Mouse (Mus musculus): ENCODE data around the gene Cops7b. TPM values are rescaled to one million over a fixed set of nuclear protein-coding genes. Genes with fewer than 3 reads are reported as not detected.

Cops7b gene
- polyA plus RNA-seq, 1 experiment from 2014 or later = 27.2 TPM

- Histone ChIP-seq H3K27ac (ENCODE audit: low read depth, low read length) (no peak overlapping the region), H3K4me3 (ENCODE audit: low read depth, low read length) (no peak overlapping the region), H3K27me3 (ENCODE audit: control insufficient read depth, insufficient read depth, low read length) (no peaks in the 10 kb centered on the region), H3K4me1 (ENCODE audit: control insufficient read depth, insufficient read depth, low read length) (peaks cover 10% of the 10 kb centered on the region; the same call in 1 of the 2 replicates), H3K9ac (ENCODE audit: low read depth, low read length) (no peak overlapping the region), H3K9me3 (replicated peaks; ENCODE audit: control insufficient read depth, low read length) (no peaks in the 10 kb centered on the region), H3K4me2 (no peak overlapping the region), H3K36me3 (ENCODE audit: control insufficient read depth, insufficient read depth, low read length) (no peaks in the 10 kb centered on the region)
- 78% methylated on average over 3 of the region's 3 CpGs for WGBS (ENCODE audit: insufficient replicate concordance)
- ATAC-seq (replicated peaks; ENCODE audit: insufficient number of reproducible peaks, low FRiP score, low TSS enrichment) = no peak
These were observed 27.0 kb upstream of the Cops7b start for GRCm38 (mm10) chr1:86555665-86556064.

DNA sequence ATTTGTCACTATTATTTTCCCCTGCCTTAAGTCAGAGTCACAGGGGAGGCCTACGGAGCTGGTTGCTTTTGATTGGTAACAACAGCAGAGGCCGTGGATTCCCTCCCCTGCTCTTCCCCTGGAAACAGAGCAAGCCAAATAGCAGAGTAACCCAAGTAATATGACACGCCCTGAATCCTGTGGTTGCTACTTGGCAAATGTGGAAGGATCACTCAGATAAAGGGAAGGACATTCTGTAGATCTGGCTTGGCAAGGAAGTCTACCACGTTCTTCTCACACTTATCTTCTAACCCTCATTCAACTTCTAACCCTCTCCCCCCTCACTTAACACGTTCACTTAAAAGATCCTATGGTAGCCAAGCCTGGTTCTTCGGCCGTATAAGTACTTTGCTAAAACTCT lies 24.8 kb upstream of the Cops7b start:
- Histone ChIP-seq H3K9me3 (replicated peaks; ENCODE audit: control insufficient read depth, low read length) (no peaks in the 10 kb centered on the region), H3K4me2 (no peak overlapping the region), H3K27me3 (ENCODE audit: control insufficient read depth, insufficient read depth, low read length) (no peaks in the 10 kb centered on the region), H3K4me1 (ENCODE audit: control insufficient read depth, insufficient read depth, low read length) (0 out of 2 replicates have a peak, but pooled peaks cover 3% of the 10 kb centered on the region), H3K27ac (ENCODE audit: low read depth, low read length) (no peak overlapping the region), H3K36me3 (ENCODE audit: control insufficient read depth, insufficient read depth, low read length) (no peaks in the 10 kb centered on the region), H3K4me3 (ENCODE audit: low read depth, low read length) (no peak overlapping the region), H3K9ac (ENCODE audit: low read depth, low read length) (no peak overlapping the region)
- no peak for ATAC-seq (replicated peaks; ENCODE audit: insufficient number of reproducible peaks, low FRiP score, low TSS enrichment)
- WGBS (ENCODE audit: insufficient replicate concordance) = 53% methylated on average over 7 of the region's 7 CpGs

DNA sequence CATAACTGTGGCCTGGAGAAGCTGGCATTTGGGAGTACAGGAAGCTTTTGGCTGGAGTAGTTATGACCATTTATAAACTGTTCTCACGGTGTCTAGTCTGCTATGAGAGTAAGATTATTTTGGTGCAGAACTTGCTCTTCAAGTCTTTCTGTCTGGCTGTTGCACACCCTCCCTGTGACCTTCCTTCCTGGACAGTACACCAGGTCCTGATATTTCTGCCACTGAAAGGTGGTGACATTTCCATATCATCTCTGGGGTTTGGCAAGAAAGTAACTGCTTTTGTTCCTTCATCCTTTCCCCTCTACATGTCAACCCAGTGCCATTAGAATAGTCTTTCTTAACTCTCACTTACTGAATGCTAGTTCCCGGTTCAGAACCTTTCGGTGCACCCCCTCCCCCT lies 23.5 kb upstream of the Cops7b start:
- H3K9ac ChIP-seq (ENCODE audit: low read depth, low read length) = no peak overlapping the region
- no peak for ATAC-seq (replicated peaks; ENCODE audit: insufficient number of reproducible peaks, low FRiP score, low TSS enrichment)
- 0 out of 2 replicates have a peak, but pooled peaks cover 3% of the 10 kb centered on the region for H3K4me1 ChIP-seq (ENCODE audit: control insufficient read depth, insufficient read depth, low read length)
- no peaks in the 10 kb centered on the region for H3K27me3 ChIP-seq (ENCODE audit: control insufficient read depth, insufficient read depth, low read length)
- H3K36me3 ChIP-seq (ENCODE audit: control insufficient read depth, insufficient read depth, low read length) = no peaks in the 10 kb centered on the region
- H3K27ac ChIP-seq (ENCODE audit: low read depth, low read length) = no peak overlapping the region
- no peak overlapping the region for H3K4me3 ChIP-seq (ENCODE audit: low read depth, low read length)
- no peak overlapping the region for H3K4me2 ChIP-seq
- H3K9me3 ChIP-seq (replicated peaks; ENCODE audit: control insufficient read depth, low read length) = no peaks in the 10 kb centered on the region
- WGBS (ENCODE audit: insufficient replicate concordance) = 76% methylated on average over 3 of the region's 3 CpGs

- H3K27ac ChIP-seq (ENCODE audit: low read depth, low read length) = no peak overlapping the region
- WGBS (ENCODE audit: insufficient replicate concordance) = 76% methylated on average over 2 of the region's 2 CpGs
- 0 out of 2 replicates have a peak, but pooled peaks cover 3% of the 10 kb centered on the region for H3K4me1 ChIP-seq (ENCODE audit: control insufficient read depth, insufficient read depth, low read length)
- no peak overlapping the region for H3K4me2 ChIP-seq
- ATAC-seq (replicated peaks; ENCODE audit: insufficient number of reproducible peaks, low FRiP score, low TSS enrichment) = no peak
- H3K36me3 ChIP-seq (ENCODE audit: control insufficient read depth, insufficient read depth, low read length) = no peaks in the 10 kb centered on the region
- no peaks in the 10 kb centered on the region for H3K27me3 ChIP-seq (ENCODE audit: control insufficient read depth, insufficient read depth, low read length)
- H3K9ac ChIP-seq (ENCODE audit: low read depth, low read length) = no peak overlapping the region
- H3K9me3 ChIP-seq (replicated peaks; ENCODE audit: control insufficient read depth, low read length) = no peaks in the 10 kb centered on the region
- no peak overlapping the region for H3K4me3 ChIP-seq (ENCODE audit: low read depth, low read length)
These were observed 20.0 kb upstream of the Cops7b start for GRCm38 (mm10) chr1:86562663-86563062.

- Histone ChIP-seq H3K27me3 (ENCODE audit: control insufficient read depth, insufficient read depth, low read length) (no peaks in the 10 kb centered on the region), H3K36me3 (ENCODE audit: control insufficient read depth, insufficient read depth, low read length) (no peaks in the 10 kb centered on the region), H3K4me3 (ENCODE audit: low read depth, low read length) (no peak overlapping the region), H3K27ac (ENCODE audit: low read depth, low read length) (no peak overlapping the region), H3K9ac (ENCODE audit: low read depth, low read length) (no peak overlapping the region), H3K4me1 (ENCODE audit: control insufficient read depth, insufficient read depth, low read length) (peaks cover 4% of the 10 kb centered on the region; the same call in 1 of the 2 replicates), H3K9me3 (replicated peaks; ENCODE audit: control insufficient read depth, low read length) (no peaks in the 10 kb centered on the region), H3K4me2 (no peak overlapping the region)
- WGBS (ENCODE audit: insufficient replicate concordance) = 76% methylated on average over 2 of the region's 2 CpGs
- ATAC-seq (replicated peaks; ENCODE audit: insufficient number of reproducible peaks, low FRiP score, low TSS enrichment) = no peak
These were observed 14.3 kb upstream of the Cops7b start for GRCm38 (mm10) chr1:86568409-86568808.

DNA sequence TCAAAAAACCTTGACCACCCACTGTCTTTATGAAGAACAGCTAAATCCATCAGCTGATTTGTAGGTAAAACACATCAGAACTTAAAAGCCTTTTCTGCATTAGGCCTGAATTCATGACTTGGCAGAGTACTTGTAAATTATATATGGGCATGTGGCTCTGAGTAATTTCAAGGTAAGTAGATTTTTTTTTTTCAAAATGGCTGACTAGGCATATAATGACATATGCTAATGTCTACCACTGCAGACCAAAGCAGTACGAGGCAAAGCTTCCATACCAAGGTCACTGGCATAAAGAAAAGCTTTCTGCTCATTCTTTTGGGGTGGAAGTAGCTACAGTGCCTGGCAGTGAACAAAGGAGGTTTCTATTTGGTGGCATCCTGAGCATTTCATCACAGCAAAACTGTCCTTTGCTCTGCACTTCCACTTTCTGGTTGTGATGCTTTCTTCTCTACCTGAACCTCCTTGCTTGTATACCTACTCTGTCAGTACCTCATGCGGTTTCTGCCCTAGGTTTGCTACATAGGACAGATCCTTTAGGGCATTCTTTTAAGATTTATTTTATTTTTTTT lies 13.3 kb upstream of the Cops7b start:
- no peaks in the 10 kb centered on the region for H3K9me3 ChIP-seq (replicated peaks; ENCODE audit: control insufficient read depth, low read length)
- 88% methylated on average over 2 of the region's 2 CpGs for WGBS (ENCODE audit: insufficient replicate concordance)
- no peaks in the 10 kb centered on the region for H3K36me3 ChIP-seq (ENCODE audit: control insufficient read depth, insufficient read depth, low read length)
- H3K27me3 ChIP-seq (ENCODE audit: control insufficient read depth, insufficient read depth, low read length) = no peaks in the 10 kb centered on the region
- H3K9ac ChIP-seq (ENCODE audit: low read depth, low read length) = no peak overlapping the region
- no peak for ATAC-seq (replicated peaks; ENCODE audit: insufficient number of reproducible peaks, low FRiP score, low TSS enrichment)
- H3K4me3 ChIP-seq (ENCODE audit: low read depth, low read length) = no peak overlapping the region
- H3K4me1 ChIP-seq (ENCODE audit: control insufficient read depth, insufficient read depth, low read length) = peaks cover 4% of the 10 kb centered on the region; the same call in 1 of the 2 replicates
- H3K4me2 ChIP-seq = no peak overlapping the region
- no peak overlapping the region for H3K27ac ChIP-seq (ENCODE audit: low read depth, low read length)

DNA sequence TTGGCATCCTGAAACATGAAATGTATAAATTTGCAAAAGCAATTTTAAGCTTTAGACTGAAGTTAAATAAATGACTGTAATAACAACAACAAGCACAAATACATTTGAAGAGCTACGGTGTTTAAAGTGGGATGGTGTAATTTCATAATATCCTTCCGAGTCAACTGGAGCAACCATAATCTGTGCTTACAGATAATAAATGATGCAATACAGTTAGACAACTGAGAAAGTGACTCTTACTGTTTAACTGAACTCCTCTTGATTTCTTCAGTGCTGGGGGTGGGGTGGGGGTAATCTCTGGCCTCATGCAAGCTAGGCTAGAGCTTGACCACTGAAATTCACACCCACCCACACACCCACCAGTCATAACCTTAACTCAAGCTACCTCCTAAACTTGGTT lies 11.3 kb upstream of the Cops7b start:
- Histone ChIP-seq H3K27me3 (ENCODE audit: control insufficient read depth, insufficient read depth, low read length) (no peaks in the 10 kb centered on the region), H3K4me3 (ENCODE audit: low read depth, low read length) (no peak overlapping the region), H3K4me2 (no peak overlapping the region), H3K4me1 (ENCODE audit: control insufficient read depth, insufficient read depth, low read length) (peaks cover 4% of the 10 kb centered on the region; the same call in 1 of the 2 replicates), H3K36me3 (ENCODE audit: control insufficient read depth, insufficient read depth, low read length) (no peaks in the 10 kb centered on the region), H3K27ac (ENCODE audit: low read depth, low read length) (no peak overlapping the region), H3K9me3 (replicated peaks; ENCODE audit: control insufficient read depth, low read length) (no peaks in the 10 kb centered on the region), H3K9ac (ENCODE audit: low read depth, low read length) (no peak overlapping the region)
- ATAC-seq (replicated peaks; ENCODE audit: insufficient number of reproducible peaks, low FRiP score, low TSS enrichment) = no peak
- WGBS (ENCODE audit: insufficient replicate concordance) = 89% methylated on average over 2 of the region's 2 CpGs

DNA sequence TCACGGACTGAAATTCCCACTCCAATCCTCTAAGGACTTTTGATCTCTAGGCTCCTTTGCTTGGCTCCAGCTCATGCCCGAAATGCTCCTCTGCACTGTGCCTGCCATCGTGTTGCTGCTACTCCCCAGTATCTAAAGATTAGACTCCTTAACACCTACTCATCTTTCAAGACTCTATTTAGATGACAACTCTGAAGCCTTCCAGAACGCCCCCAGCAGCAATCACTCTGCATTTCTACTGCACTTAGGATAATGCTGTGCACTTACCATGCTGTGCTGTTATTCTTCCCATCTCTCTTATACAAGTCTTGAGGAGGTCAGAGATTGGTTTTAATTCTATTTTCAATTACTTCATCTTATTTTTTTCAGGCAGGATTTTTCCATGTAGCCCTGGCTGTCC lies 10.8 kb upstream of the Cops7b start:
- H3K9me3 ChIP-seq (replicated peaks; ENCODE audit: control insufficient read depth, low read length) = no peaks in the 10 kb centered on the region
- no peak overlapping the region for H3K4me2 ChIP-seq
- no peaks in the 10 kb centered on the region for H3K36me3 ChIP-seq (ENCODE audit: control insufficient read depth, insufficient read depth, low read length)
- peaks cover 4% of the 10 kb centered on the region; the same call in 1 of the 2 replicates for H3K4me1 ChIP-seq (ENCODE audit: control insufficient read depth, insufficient read depth, low read length)
- H3K27me3 ChIP-seq (ENCODE audit: control insufficient read depth, insufficient read depth, low read length) = no peaks in the 10 kb centered on the region
- WGBS (ENCODE audit: insufficient replicate concordance) = 43% methylated on average over 4 of the region's 4 CpGs
- no peak overlapping the region for H3K4me3 ChIP-seq (ENCODE audit: low read depth, low read length)
- ATAC-seq (replicated peaks; ENCODE audit: insufficient number of reproducible peaks, low FRiP score, low TSS enrichment) = no peak
- H3K27ac ChIP-seq (ENCODE audit: low read depth, low read length) = no peak overlapping the region
- H3K9ac ChIP-seq (ENCODE audit: low read depth, low read length) = no peak overlapping the region

- no peak overlapping the region for H3K9ac ChIP-seq (ENCODE audit: low read depth, low read length)
- H3K4me3 ChIP-seq (ENCODE audit: low read depth, low read length) = no peak overlapping the region
- ATAC-seq (replicated peaks; ENCODE audit: insufficient number of reproducible peaks, low FRiP score, low TSS enrichment) = no peak
- H3K4me1 ChIP-seq (ENCODE audit: control insufficient read depth, insufficient read depth, low read length) = peaks cover 5% of the 10 kb centered on the region; the same call in 1 of the 2 replicates
- H3K27ac ChIP-seq (ENCODE audit: low read depth, low read length) = no peak overlapping the region
- H3K9me3 ChIP-seq (replicated peaks; ENCODE audit: control insufficient read depth, low read length) = no peaks in the 10 kb centered on the region
- no peaks in the 10 kb centered on the region for H3K27me3 ChIP-seq (ENCODE audit: control insufficient read depth, insufficient read depth, low read length)
- 70% methylated on average over 6 of the region's 6 CpGs for WGBS (ENCODE audit: insufficient replicate concordance)
- H3K4me2 ChIP-seq = no peak overlapping the region
- no peaks in the 10 kb centered on the region for H3K36me3 ChIP-seq (ENCODE audit: control insufficient read depth, insufficient read depth, low read length)
These were observed 2.3 kb upstream of the Cops7b start for GRCm38 (mm10) chr1:86580426-86580825.

All from heart, embryonic 11.5 days (tissue).